ENCODE assay signal across 14 mouse cellular contexts in genomic region chr11:104667399-104667798, GRCm38 (mm10). TPM values are rescaled to one million over a fixed set of nuclear protein-coding genes. Genes with fewer than 3 reads are reported as not detected.
DNase-seq lines count a peak whose midpoint lies in the region; ATAC-seq and TF ChIP-seq lines count a peak whose summit lies in the region.
"Had no signal": no experiment of that assay in that cellular context is flagged by ENCODE, and none has a peak within 500 bp of the region (broad histone marks: within the 10 kb centered on the region; RNA-seq: fewer than 3 reads in every experiment).

No protein-coding gene starts in this region.

- ATAC-seq in hematopoietic stem cell, adult 5-6 weeks (replicated peaks in 1 of 2; ENCODE audit: insufficient read depth in 1 of 2, low FRiP score in 2 of 2, low TSS enrichment in 1 of 2, low read depth in 1 of 2, poor library complexity in 2 of 2, severe bottlenecking in 2 of 2), result peak; percentile 90
- ATAC-seq: forebrain, embryonic 16.5 days; intestine, embryonic 15.5 days; liver, embryonic 12.5 days had no signal

- no peak overlapping the region for H3K4me3 ChIP-seq in thymus, adult 2 months (ENCODE audit: control insufficient read depth, insufficient read depth, low read length)
- H3K4me3 ChIP-seq: hindbrain, embryonic 10.5 days; intestine, embryonic 15.5 days; liver, embryonic 12.5 days had no signal

- DNase-seq in 416B (ENCODE audit: low read depth) (peak; percentile 57), liver (no peak)
- peak; percentile 83 for DNase-seq in CD4-positive, CD25-positive, alpha-beta regulatory T cell, adult 2 months (ENCODE audit: low read depth, low spot score)
- DNase-seq in thymus, adult 2 months, result peak; percentile 61
- DNase-seq in urinary bladder, postnatal 14 days (ENCODE audit: low spot score), result no peak
- no peak for DNase-seq in urinary bladder, postnatal 10 days (ENCODE audit: low spot score)
- DNase-seq: adrenal gland, postnatal 14 days; gastrocnemius, postnatal 10 days; kidney, postnatal 10 days had no signal

- 0% methylated on average over 5 of the region's 5 CpGs for WGBS in thymus, adult 2 months

- H3K27me3 ChIP-seq in thymus, adult 2 months (ENCODE audit: control insufficient read depth, insufficient read depth, low read length), result no peaks in the 10 kb centered on the region
- H3K27me3 ChIP-seq: intestine, embryonic 15.5 days; liver, embryonic 12.5 days had no signal

- TF ChIP-seq CTCF in thymus, adult 2 months (IDR thresholded peaks at IDR 0.05; ENCODE audit: borderline replicate concordance, control insufficient read depth, extremely low read depth, insufficient read depth, low read length, poor library complexity), result no peak

- TF ChIP-seq POLR2A in thymus, adult 2 months (IDR thresholded peaks at IDR 0.05; ENCODE audit: control insufficient read depth, extremely low read depth, insufficient read depth, low read length, poor library complexity), result peak; percentile 16; the same call in 1 of the 2 replicates

- H3K4me1 ChIP-seq in thymus, adult 2 months (replicated peaks; ENCODE audit: control insufficient read depth, insufficient read depth, low read length), result peaks cover 59% of the 10 kb centered on the region
- H3K4me1 ChIP-seq: hindbrain, embryonic 10.5 days had no signal

- H3K36me3 ChIP-seq in thymus, adult 2 months (ENCODE audit: control insufficient read depth, insufficient read depth, low read length), result no peaks in the 10 kb centered on the region
- H3K36me3 ChIP-seq: hindbrain, embryonic 10.5 days; intestine, embryonic 15.5 days; liver, embryonic 12.5 days had no signal

- H3K27ac ChIP-seq in thymus, adult 2 months (ENCODE audit: control insufficient read depth, insufficient read depth, low read length), result peak overlapping the region; percentile 96
- H3K27ac ChIP-seq: hindbrain, embryonic 10.5 days; intestine, embryonic 15.5 days; liver, embryonic 12.5 days had no signal

RNA-seq across cellular contexts. Expression of gene Gm11639, which starts 18.1 kb away (rescaled TPM):
- total RNA-seq in hematopoietic stem cell, adult 5-6 weeks (2017), result 0.06 TPM in 1 of 2 replicates, not detected in the other
- polyA plus RNA-seq in thymus, adult 2 months (2012; rRNA removed), result 0.01 TPM in 1 of 2 replicates, not detected in the other
- polyA plus RNA-seq: hindbrain, embryonic 10.5 days; intestine, embryonic 15.5 days had no signal

RNA-seq across cellular contexts. Expression of gene Itgb3, which starts 59.6 kb away (rescaled TPM):
- 6.5 and 9.6 TPM in 2 replicates for total RNA-seq in hematopoietic stem cell, adult 5-6 weeks (2017)
- 12.1 and 14.7 TPM in 2 replicates for polyA plus RNA-seq in thymus, adult 2 months (2012; rRNA removed)

Comparison
In these comparisons a context has a peak if more than half of its experiments do, and no peak if none do; other contexts are left out.
1. DNase-seq: peak in 416B (single experiment), CD4-positive, CD25-positive, alpha-beta regulatory T cell, adult 2 months (single experiment) and thymus, adult 2 months (single experiment); none in liver (single experiment), urinary bladder, postnatal 14 days (single experiment) and urinary bladder, postnatal 10 days (single experiment).